Mouse (Mus musculus) spleen, adult 12 weeks (tissue): Measurements from ENCODE around the gene Plgrkt.
A peak's percentile ranks its signal among the peaks of the same experiment; 100 is the strongest.

Experiments
- DNase-seq: peaks from one replicate; pipeline ENCODE4 v3.0.0; 2022; ENCODE audit warnings: low spot score

Gene Plgrkt

DNA sequence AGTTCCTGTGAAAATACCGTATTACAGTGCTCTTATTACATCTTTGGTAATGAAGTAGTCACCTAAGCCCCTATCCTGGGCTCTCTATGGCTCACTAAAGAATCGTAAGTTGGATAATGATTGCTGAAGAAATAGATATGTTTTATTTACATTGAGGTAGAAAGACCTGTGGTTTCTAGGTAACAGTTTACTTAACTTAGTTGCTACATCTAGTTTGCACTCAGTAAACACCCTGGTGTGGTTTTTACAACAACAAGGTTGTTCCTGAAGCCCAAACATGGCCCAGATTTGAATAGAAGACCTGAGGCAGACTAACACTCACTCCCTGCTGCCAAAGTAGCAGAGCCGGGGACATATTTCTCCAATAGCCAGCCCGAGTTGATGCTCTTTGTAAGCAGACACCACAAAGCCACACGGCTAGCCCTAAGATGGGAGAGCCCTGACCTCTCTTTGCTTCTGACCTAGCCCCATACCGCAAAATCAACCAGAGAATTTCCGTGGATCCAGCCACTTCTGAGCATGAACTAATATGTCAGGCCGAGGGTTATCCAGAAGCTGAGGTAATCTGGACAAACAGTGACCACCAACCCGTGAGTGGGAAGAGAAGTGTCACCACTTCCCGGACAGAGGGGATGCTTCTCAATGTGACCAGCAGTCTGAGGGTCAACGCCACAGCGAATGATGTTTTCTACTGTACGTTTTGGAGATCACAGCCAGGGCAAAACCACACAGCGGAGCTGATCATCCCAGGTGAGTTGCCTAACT is 12.8 kb upstream of the Plgrkt start:
- no peak for DNase-seq

DNA sequence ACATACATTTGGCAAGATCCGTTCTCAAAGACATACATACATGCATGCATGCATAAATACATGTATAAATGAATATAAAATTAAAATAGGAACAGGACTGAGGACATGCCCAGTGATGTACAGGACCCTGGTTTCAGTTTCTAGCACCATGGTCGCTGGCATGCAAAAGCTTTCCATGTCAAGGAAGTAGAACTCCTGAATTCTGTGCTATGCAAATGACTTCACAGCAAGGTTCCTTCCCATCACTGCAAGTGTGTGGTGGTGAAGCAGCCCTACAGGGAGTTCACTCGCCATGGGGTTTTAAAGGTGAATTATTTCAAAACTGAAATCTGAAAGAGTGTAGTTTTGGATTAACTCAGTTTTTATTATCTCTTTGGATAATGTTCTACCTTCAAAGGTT is 9.2 kb upstream of the Plgrkt start:
- no peak for DNase-seq

- DNase-seq, result no peak
Measured at GRCm38 (mm10) chr19:29374947-29375346, 7.8 kb upstream of the Plgrkt start.

- no peak for DNase-seq
Measured at GRCm38 (mm10) chr19:29373438-29373837, 6.2 kb upstream of the Plgrkt start.

- no peak for DNase-seq
Measured at GRCm38 (mm10) chr19:29372621-29373020, 5.4 kb upstream of the Plgrkt start.

DNA sequence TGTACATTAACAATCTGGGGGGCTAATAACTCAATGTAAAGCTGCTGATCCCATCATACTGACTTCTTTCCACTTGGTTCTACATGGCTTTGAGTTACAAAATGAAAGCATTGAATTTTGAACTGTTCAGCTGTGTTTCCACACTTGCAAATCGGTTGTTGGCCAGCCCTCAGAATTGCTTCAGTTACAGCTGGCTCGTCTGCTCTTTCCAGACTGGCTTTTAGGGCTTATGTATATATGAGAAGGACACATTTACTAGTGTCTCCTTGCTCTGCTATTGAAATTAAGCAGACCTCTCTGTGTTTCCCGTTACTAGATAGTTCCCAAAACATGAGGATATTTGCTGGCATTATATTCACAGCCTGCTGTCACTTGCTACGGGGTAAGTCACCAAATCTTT is 4.9 kb upstream of the Plgrkt start:
- DNase-seq, result no peak

- DNase-seq, result no peak
Measured at GRCm38 (mm10) chr19:29371284-29372081, 4.3 kb upstream of the Plgrkt start.

GRCm38 (mm10) chr19:29370545-29371283 is 3.5 kb upstream of the Plgrkt start:
- DNase-seq, result no peak

DNA sequence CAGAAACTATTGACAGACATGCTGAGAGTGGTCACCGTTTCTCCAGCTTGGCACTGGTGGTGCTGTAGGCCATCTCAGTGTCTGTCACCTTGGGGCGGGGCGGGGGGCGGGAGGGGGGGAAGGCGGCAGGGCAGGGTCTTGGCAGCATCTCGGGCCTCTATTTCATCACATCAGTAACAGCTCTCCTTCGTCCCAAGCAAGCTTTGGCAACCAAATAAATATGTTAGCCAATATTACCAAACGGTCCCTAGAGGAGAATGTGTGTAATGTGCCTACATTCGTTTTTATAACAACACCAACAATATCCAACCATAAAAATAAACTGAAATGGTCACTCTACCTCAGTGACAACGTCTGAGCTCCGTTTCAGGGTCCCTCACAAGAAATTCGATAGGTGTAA is 2.9 kb upstream of the Plgrkt start:
- DNase-seq, result no peak

DNA sequence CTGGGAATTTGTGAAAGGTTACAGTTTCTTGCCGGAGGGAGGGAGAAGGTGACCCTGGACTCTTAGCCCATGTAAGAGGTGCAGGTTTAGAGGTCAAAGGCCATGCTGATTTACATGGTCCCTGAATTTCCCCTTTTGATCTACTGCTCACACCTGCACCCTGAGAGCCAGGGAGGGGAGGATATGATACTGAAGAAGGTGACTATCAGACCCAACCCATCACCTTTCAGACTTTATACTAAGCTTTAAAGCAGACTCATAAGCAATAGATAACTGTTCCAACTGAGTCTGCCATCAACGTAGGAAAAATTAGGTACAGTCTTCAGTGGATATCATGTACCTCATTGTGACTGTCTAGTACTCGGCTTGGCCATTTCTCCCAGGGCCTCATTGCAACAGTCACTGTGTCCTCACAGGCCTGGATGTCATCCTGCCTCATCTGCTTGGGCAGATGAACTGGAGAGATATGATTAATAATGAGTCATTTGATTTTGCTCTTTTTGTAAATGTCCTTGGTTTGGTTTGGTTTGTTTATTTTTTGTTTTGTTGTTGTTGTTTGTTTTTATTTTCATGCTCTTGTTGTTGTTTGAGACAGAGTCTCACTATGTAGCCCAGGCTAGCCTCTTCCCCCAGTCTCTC is 1.6 kb upstream of the Plgrkt start:
- DNase-seq, result no peak

- no peak for DNase-seq
Measured at GRCm38 (mm10) chr19:29368041-29368440, 851 bp upstream of the Plgrkt start.

- DNase-seq, result no peak
Measured at GRCm38 (mm10) chr19:29366226-29366968, 793 bp downstream of the Plgrkt start.

GRCm38 (mm10) chr19:29365105-29365504 is 2.1 kb downstream of the Plgrkt start:
- no peak for DNase-seq

DNA sequence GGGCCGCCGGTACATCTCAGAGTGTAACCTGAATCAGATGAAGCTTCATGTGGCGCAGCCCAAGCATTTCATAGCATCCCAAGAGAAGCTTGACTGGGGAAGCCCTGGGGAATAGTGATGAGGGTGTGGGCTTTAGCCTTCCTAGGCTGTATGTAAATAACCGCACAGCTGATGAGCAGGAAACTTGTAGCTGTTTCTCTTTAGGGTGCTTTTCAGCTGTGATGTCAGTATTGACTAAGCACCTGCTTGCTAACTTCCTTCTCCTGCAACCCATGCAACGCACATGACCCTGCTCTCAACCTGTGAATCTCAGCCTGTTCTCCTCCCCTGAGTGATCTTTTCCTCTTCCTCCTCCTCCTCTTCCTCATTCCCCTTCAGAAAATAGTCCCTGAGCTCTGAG is 3.1 kb downstream of the Plgrkt start:
- DNase-seq, result peak; percentile 31

DNA sequence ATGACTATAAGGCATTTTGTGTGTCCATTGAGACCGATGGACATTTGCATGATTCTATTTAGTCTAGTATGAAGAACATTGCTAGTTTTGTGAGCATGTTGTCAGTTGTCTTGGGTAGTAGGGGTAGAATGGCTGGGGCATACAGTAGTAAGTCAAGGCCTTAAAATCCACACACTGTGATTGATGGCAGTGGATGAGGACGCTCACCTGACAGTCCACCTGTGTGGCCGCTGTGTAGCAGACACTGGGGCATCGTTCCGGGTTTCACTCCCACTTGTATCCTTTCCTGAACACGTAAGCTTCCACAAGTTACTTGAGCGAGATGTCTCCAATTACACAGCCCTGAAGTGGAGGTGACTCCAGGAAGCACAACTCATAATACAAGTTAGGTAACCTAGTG is 3.6 kb downstream of the Plgrkt start:
- no peak for DNase-seq

GRCm38 (mm10) chr19:29362173-29362930 is 4.8 kb downstream of the Plgrkt start:
- no peak for DNase-seq

DNA sequence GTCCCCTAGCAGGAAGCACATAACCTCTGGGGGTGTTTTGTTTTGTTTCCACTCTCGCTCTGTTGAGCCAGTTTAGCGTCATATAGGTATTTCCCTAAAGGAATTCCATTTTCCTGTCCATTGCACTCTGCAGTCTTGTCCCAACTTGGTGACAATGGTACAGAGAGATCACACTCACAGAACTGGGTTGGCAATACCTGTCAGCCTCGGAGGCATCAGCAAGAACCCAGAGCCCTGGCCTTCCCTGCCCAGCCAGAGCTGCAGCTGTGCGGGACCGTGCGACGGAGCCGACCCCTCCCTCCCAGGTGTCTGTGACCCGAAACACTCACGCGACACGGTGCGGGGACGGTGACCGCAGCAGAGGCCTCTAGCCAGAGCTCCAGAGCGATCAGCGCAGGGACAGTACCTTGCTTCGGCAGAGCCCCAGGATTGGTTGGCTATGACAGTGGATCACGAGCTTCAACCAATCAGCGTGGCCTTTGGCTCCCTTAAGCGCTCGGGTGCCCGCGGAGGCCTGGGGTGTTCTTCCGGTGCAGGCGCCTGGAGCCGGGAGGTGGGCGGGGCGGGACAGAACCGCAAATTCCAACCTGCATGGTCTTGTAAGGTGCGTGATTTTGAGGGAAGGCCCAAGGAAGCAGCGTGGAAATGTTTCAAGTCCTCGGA is 5.6 kb downstream of the Plgrkt start:
- peak; percentile 79 for DNase-seq

- no peak for DNase-seq
Measured at GRCm38 (mm10) chr19:29360251-29360650, 6.9 kb downstream of the Plgrkt start.

DNA sequence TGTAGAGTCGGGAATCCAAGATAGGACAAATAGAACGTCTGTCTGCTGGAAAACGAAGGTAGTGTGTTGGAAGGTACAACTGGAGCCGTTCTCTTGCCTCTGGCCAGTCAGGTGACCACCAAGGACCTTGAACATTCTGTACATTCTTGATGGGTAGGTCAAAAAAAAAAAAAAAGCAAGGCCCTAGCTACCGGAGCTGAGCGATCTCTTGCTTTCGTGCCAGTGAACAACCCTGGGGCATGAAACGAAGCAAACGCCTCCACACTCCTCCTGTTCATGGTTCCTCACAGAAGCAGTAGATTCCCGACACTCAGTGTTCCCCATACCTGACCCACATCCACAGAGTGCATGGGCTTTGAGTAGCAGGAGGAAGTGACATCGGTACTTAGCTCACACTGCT is 10.9 kb downstream of the Plgrkt start:
- no peak for DNase-seq
